Mouse (Mus musculus): ENCODE data around the gene Dmc1. TPM values are rescaled to one million over a fixed set of nuclear protein-coding genes. Genes with fewer than 3 reads are reported as not detected.

Dmc1 gene
- total and polyA plus RNA-seq, 3 experiments, result not detected

GRCm38 (mm10) chr15:79545921-79546399 is 58.9 kb downstream of the Dmc1 start:
- dilution Hi-C loops (cut with MboI; ENCODE audit: extremely low pct_ligation_motif_present, extremely low pct_unique_long_range_greater_than_20kb, low sequenced_read_pairs), result no loop called here
- TF ChIP-seq NRF1 (IDR thresholded peaks at IDR 0.05; ENCODE audit: low read depth, low read length) (0 out of 2 replicates have a peak, but pooled peaks have one; percentile 43), ELF1 (IDR thresholded peaks at IDR 0.05; ENCODE audit: low read depth, low read length) (no peak), MEF2A (IDR thresholded peaks at IDR 0.05; ENCODE audit: borderline replicate concordance, low read depth, low read length) (no peak), UBTF (IDR thresholded peaks at IDR 0.05; ENCODE audit: low read depth, low read length) (peak; percentile 94; the same call in 1 of the 2 replicates), HCFC1 (IDR thresholded peaks at IDR 0.05; ENCODE audit: low read depth, low read length) (peak; percentile 55; the same call in 1 of the 2 replicates), EP300 (IDR thresholded peaks at IDR 0.05; ENCODE audit: low read length) (no peak), E2F4 (IDR thresholded peaks at IDR 0.05; ENCODE audit: insufficient replicate concordance, low read depth, low read length) (no peak)
- peaks cover 5 to 24% of the 10 kb centered on the region in 2 experiments; a peak in 3 of 4 replicates for H3K4me1 ChIP-seq (ENCODE audit: control insufficient read depth in 1 of 2, insufficient read depth in 2 of 2)
- DNase-seq (ENCODE audit: extremely low read depth), result no peak
- H3K4me2 ChIP-seq (ENCODE audit: insufficient read depth, low read depth, poor library complexity, severe bottlenecking), result no peak overlapping the region
- no peaks in the 10 kb centered on the region for H3K9me3 ChIP-seq (replicated peaks; ENCODE audit: low read length)
- in situ Hi-C loops (cut with MboI; ENCODE audit: low pct_ligation_motif_present, low pct_unique_long_range_greater_than_20kb, low sequenced_read_pairs), result no loop called here
- peaks cover 46% of the 10 kb centered on the region for H3K79me2 ChIP-seq (replicated peaks; ENCODE audit: control insufficient read depth, extremely low read depth, insufficient read depth, poor library complexity, severe bottlenecking)
- peak overlapping the region; percentile 82 for H3K27ac ChIP-seq (ENCODE audit: insufficient read depth, low read depth)
- peak overlapping the region; percentile 82 to 89 (median 87) for H3K4me3 ChIP-seq (replicated peaks in 1 of 3; ENCODE audit: low read depth in 2 of 3, low read length in 2 of 3, poor library complexity in 1 of 3)
- peaks cover 21 to 33% of the 10 kb centered on the region in 2 experiments for H3K36me3 ChIP-seq (replicated peaks in 1 of 2; ENCODE audit: control insufficient read depth in 1 of 2, insufficient read depth in 1 of 2, low read length in 1 of 2)
- H3K9ac ChIP-seq (ENCODE audit: insufficient read depth, low read depth), result peak overlapping the region; percentile 97
- H3K27me3 ChIP-seq (replicated peaks), result peaks cover 2% of the 10 kb centered on the region

GRCm38 (mm10) chr15:79545496-79545895 is 59.4 kb downstream of the Dmc1 start:
- Histone ChIP-seq H3K9ac (ENCODE audit: insufficient read depth, low read depth) (peak overlapping the region; percentile 97), H3K4me1 (ENCODE audit: control insufficient read depth in 1 of 2, insufficient read depth in 2 of 2) (peaks cover 5 to 29% of the 10 kb centered on the region in 2 experiments; a peak in 3 of 4 replicates), H3K27me3 (replicated peaks) (peaks cover 2% of the 10 kb centered on the region), H3K36me3 (replicated peaks in 1 of 2; ENCODE audit: control insufficient read depth in 1 of 2, insufficient read depth in 1 of 2, low read length in 1 of 2) (peaks cover 25 to 37% of the 10 kb centered on the region in 2 experiments), H3K9me3 (replicated peaks; ENCODE audit: low read length) (no peaks in the 10 kb centered on the region), H3K4me2 (ENCODE audit: insufficient read depth, low read depth, poor library complexity, severe bottlenecking) (no peak overlapping the region), H3K4me3 (replicated peaks in 1 of 3; ENCODE audit: low read depth in 2 of 3, low read length in 2 of 3, poor library complexity in 1 of 3) (peak overlapping the region; percentile 82 to 89 (median 87)), H3K79me2 (replicated peaks; ENCODE audit: control insufficient read depth, extremely low read depth, insufficient read depth, poor library complexity, severe bottlenecking) (peaks cover 47% of the 10 kb centered on the region), H3K27ac (ENCODE audit: insufficient read depth, low read depth) (no peak overlapping the region)
- dilution Hi-C loops (cut with MboI; ENCODE audit: extremely low pct_ligation_motif_present, extremely low pct_unique_long_range_greater_than_20kb, low sequenced_read_pairs) (no loop called here), in situ Hi-C loops (cut with MboI; ENCODE audit: low pct_ligation_motif_present, low pct_unique_long_range_greater_than_20kb, low sequenced_read_pairs) (no loop called here)
- DNase-seq (ENCODE audit: extremely low read depth), result no peak
- TF ChIP-seq ELF1 (IDR thresholded peaks at IDR 0.05; ENCODE audit: low read depth, low read length) (no peak), SMC3 (IDR thresholded peaks at IDR 0.05; ENCODE audit: low read depth, low read length) (no peak), USF2 (conservative IDR thresholded peaks at IDR 0.05; ENCODE audit: low read depth, low read length) (no peak), ZKSCAN1 (IDR thresholded peaks at IDR 0.05; ENCODE audit: borderline replicate concordance, low read depth, low read length) (no peak), BHLHE40 (IDR thresholded peaks at IDR 0.05; ENCODE audit: low read depth, low read length) (no peak), MYC (IDR thresholded peaks at IDR 0.05; ENCODE audit: low read depth, low read length) (no peak), HCFC1 (IDR thresholded peaks at IDR 0.05; ENCODE audit: low read depth, low read length) (no peak), TBP (conservative IDR thresholded peaks at IDR 0.05; ENCODE audit: low read depth, low read length) (no peak), POLR2A (IDR thresholded peaks at IDR 0.05; ENCODE audit: low read depth, low read length) (no peak), MAFK (IDR thresholded peaks at IDR 0.05; ENCODE audit: insufficient replicate concordance, low read length) (no peak)
